Mouse (Mus musculus) embryonic facial prominence, embryonic 11.5 days (tissue): ENCODE results near the gene Rab30. TPM values are rescaled to one million over a fixed set of nuclear protein-coding genes. Genes with fewer than 3 reads are reported as not detected.
A peak's percentile ranks its signal among the peaks of the same experiment; 100 is the strongest.

Experiments used
- ATAC-seq: fragments of 200-750 bp; cut with Nextera tagmentation; replicated peaks from 2 replicates; pipeline ENCODE4 v1.8.0; 2017; ENCODE audit warnings: low read depth; ENCODE audit not compliant: insufficient number of reproducible peaks, low FRiP score, low TSS enrichment
- DNase-seq: peaks from one replicate; pipeline ENCODE4 v3.0.0-alpha.2; 2015; ENCODE audit warnings: low spot score
- H3K27ac ChIP-seq: fragments of 300-500 bp; sonication (generic); replicated peaks from 2 replicates; pipeline ENCODE4 v1.5.1; 2014; ENCODE audit warnings: mild to moderate bottlenecking, low read depth, low read length, control low read depth
- H3K27me3 ChIP-seq: fragments of 300-500 bp; sonication (generic); 2 replicates; pipeline ENCODE4 v1.6.1; 2014; ENCODE audit warnings: mild to moderate bottlenecking, low read length, moderate library complexity, mixed read lengths; ENCODE audit not compliant: control insufficient read depth, insufficient read depth
- H3K36me3 ChIP-seq: fragments of 300-500 bp; sonication (generic); replicated peaks from 2 replicates; pipeline ENCODE4 v1.6.1; 2014; ENCODE audit warnings: low read depth, mild to moderate bottlenecking, low read length, moderate library complexity, mixed read lengths; ENCODE audit not compliant: control insufficient read depth, insufficient read depth
- H3K4me1 ChIP-seq: fragments of 300-500 bp; sonication (generic); 2 replicates; pipeline ENCODE4 v1.6.1; 2014; ENCODE audit warnings: low read length, mixed read lengths; ENCODE audit not compliant: control insufficient read depth, insufficient read depth
- H3K4me2 ChIP-seq: fragments of 300-500 bp; sonication (generic); 2 replicates; pipeline ENCODE4 v1.6.1; 2014; ENCODE audit warnings: low read depth, mild to moderate bottlenecking, control low read depth, low read length, moderate library complexity
- H3K4me3 ChIP-seq: fragments of 300-500 bp; sonication (generic); 2 replicates; pipeline ENCODE4 v1.5.1; 2014; ENCODE audit warnings: low read depth, low read length, control low read depth
- H3K9ac ChIP-seq: fragments of 300-500 bp; sonication (generic); replicated peaks from 2 replicates; pipeline ENCODE4 v1.6.1; 2014; ENCODE audit warnings: mild to moderate bottlenecking, control low read depth, low read length
- H3K9me3 ChIP-seq: fragments of 300-500 bp; sonication (generic); replicated peaks from 2 replicates; pipeline ENCODE4 v1.6.1; 2016; ENCODE audit warnings: mild to moderate bottlenecking, low read length, inconsistent platforms, mixed read lengths; ENCODE audit not compliant: control insufficient read depth
- WGBS: fragments of 180-500 bp; shearing (Covaris S2); extraction: QIAGEN DNeasy Blood & Tissue Kit; methylation state at CpG from one replicate; pipeline ENCODE4 v1.1.7; 2014; 5-methylcytosine and 5-hydroxymethylcytosine counted together
- polyA plus RNA-seq: library from polyadenylated mRNA; unstranded; fragments of >200 nt; fragmentation: Nextera tagmentation; extraction: Ambion mirVana; gene quantifications from 2 replicates; pipeline ENCODE4 v1.2.1, GENCODE M21; 2014

Gene Rab30
- polyA plus RNA-seq, 1 experiment from 2014 or later: 23.8 TPM

DNA sequence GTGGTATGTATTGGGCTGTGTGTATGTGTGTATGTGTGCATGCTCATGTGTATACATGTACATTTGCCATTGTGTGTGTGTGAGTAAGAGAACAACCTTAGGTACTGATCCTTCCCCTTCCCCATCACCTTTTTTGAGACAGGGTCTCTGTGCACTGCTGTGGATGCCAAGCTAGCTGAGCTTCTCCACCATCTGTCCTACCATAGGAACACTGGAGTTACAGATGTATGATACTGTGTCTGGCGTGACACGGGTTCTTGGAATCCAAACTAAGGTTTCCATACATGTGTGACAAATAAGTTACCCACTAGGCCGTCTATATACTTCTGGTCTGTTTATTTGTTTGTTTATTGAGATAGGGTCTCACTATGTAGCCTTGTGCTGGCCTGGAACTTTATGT is 32.2 kb downstream of the Rab30 start:
- Histone ChIP-seq H3K4me3 (no peak overlapping the region), H3K27ac (no peak overlapping the region)

DNA sequence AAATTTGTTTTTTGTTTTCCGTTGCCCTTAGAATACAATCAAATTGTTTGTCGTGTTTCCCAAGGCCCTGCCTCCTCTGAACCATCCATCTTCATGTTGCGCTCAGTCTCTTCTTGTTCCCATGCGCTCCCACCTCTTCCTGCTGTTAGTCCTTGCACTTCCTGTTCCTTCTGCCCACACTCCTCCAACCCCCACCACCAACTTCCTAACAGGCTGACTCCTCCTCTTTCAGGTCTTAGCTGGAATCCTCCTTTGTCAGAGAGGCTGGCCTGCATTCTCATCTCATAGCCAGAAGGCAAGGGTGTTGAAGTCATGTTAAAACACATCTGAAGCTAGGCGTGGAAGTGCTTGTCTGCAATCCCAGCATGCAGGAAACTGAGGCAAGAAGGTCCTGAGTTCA is 33.3 kb downstream of the Rab30 start:
- H3K9ac ChIP-seq: no peak overlapping the region
- H3K4me2 ChIP-seq: no peak overlapping the region
- no peak overlapping the region for H3K27ac ChIP-seq
- no peaks in the 10 kb centered on the region for H3K27me3 ChIP-seq
- H3K4me3 ChIP-seq: no peak overlapping the region
- WGBS: 84% methylated on average over 5 of the region's 5 CpGs
- ATAC-seq: no peak
- H3K9me3 ChIP-seq: no peaks in the 10 kb centered on the region
- H3K36me3 ChIP-seq: no peaks in the 10 kb centered on the region
- peaks cover 8% of the 10 kb centered on the region for H3K4me1 ChIP-seq
- DNase-seq: no peak

More for the DNA sequence above, 32.2 kb downstream of the Rab30 start:
- DNase-seq: no peak
- Histone ChIP-seq H3K9me3 (no peaks in the 10 kb centered on the region), H3K4me1 (peaks cover 8% of the 10 kb centered on the region), H3K9ac (no peak overlapping the region), H3K4me2 (no peak overlapping the region), H3K36me3 (no peaks in the 10 kb centered on the region), H3K27me3 (no peaks in the 10 kb centered on the region)
- WGBS: 95% methylated on average over 3 of the region's 3 CpGs
- ATAC-seq: no peak

DNA sequence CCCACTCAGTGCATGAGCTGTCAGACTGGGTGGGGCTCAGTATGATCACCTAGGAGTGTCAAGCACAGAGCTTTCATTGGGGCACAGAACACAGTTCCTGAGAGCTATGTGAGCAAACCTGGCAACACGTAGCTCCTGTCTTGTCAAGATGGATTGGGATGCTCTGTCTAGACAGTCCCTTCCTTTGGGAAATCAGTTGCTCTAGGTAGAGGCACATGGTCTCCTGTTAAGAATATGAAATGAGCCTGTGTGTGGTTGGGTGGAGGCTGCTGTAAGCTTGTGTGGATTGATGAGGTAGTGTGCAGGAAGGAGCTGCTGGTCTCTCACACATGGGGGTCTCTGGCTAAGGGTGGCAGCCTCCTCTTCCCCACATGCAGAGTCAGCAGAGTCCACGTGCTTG is 34.3 kb downstream of the Rab30 start:
- Histone ChIP-seq H3K9ac (no peak overlapping the region), H3K27me3 (no peaks in the 10 kb centered on the region), H3K36me3 (no peaks in the 10 kb centered on the region), H3K4me2 (no peak overlapping the region), H3K4me1 (peaks cover 8% of the 10 kb centered on the region), H3K4me3 (no peak overlapping the region), H3K9me3 (no peaks in the 10 kb centered on the region), H3K27ac (peak overlapping the region; percentile 36)
- DNase-seq: no peak
- WGBS: 33% methylated on average over 2 of the region's 2 CpGs
- ATAC-seq: 0 out of 2 replicates have a peak, but pooled peaks have one; percentile 21

DNA sequence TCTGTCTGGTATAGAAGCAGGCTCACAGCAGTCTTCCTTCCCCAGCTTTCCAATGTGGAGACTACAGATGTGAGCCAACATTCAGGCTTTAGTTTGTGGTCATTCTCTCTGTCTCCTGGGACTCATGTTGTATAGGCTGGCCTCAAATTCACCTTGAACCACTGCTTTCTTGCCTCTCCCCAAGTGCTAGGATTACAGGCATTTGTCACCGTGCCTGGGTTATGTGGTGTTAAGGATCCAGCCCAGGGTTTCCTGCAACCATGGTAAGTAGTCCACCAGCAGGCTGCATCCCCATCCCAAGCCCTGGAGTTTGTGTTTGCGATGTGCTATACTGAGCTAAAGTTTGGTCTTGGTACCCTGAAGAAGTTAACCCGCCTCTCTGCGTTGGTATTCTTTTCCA is 35.2 kb downstream of the Rab30 start:
- ATAC-seq (peak; percentile 8; the same call in 1 of the 2 replicates), DNase-seq (peak; percentile 24)
- Histone ChIP-seq H3K4me2 (peak overlapping the region; percentile 24), H3K9ac (peak overlapping the region; percentile 38; the same call in 1 of the 2 replicates), H3K36me3 (no peaks in the 10 kb centered on the region), H3K27me3 (no peaks in the 10 kb centered on the region), H3K9me3 (no peaks in the 10 kb centered on the region), H3K4me1 (peaks cover 8% of the 10 kb centered on the region), H3K27ac (peak overlapping the region; percentile 88), H3K4me3 (no peak overlapping the region)
- 40% methylated on average over 4 of the region's 4 CpGs for WGBS

DNA sequence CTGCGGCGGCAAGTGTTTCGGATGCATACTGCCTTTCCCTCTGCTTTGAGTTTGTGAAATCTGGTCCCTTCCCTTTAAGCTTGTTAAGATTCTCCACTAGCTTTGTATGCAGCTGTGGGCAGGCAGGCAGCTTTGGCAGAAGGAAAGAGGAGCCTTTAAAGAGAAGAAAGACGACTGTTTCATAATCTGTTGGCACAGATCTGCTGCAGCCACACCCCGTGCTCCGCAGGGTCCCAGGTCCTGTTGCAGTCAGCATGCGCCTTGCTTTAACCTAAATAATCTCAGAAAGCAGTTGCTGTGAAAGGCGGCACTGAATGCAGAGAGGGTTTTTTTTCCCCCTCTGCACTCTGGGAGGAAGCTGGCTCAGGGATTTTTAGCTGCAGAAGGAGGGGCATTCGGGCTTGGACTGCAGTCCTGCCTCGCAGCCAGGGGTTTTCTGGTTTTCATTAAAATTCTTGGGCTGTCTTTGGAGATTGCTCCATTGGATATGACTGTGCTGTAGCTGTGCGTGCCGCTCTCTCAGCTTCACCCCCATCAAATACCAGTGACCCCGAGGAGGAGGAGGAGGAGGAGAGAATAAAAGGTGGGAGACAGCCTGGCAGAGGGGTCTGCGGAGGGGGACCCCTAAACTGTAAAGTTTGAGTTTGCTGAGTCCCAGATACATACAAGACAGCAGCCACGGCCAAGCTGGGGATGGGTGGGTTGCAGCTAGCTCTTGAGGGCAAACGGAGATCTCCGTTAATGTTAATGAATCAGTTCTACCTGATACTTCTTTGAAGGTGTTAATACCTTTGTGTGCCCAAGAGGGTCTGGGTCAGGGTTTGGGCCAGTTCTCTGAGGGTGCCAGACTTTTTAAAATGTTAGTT is 35.9 kb downstream of the Rab30 start:
- H3K4me3 ChIP-seq: peak overlapping the region; percentile 2; the same call in 1 of the 2 replicates
- no peaks in the 10 kb centered on the region for H3K36me3 ChIP-seq
- WGBS: 16% methylated on average over 17 of the region's 17 CpGs
- H3K27ac ChIP-seq: peak overlapping the region; percentile 88
- peak overlapping the region; percentile 38; the same call in 1 of the 2 replicates for H3K9ac ChIP-seq
- H3K9me3 ChIP-seq: no peaks in the 10 kb centered on the region
- ATAC-seq: peak; percentile 88
- peak overlapping the region; percentile 24; the same call in 1 of the 2 replicates for H3K4me2 ChIP-seq
- peaks cover 8% of the 10 kb centered on the region for H3K4me1 ChIP-seq
- no peaks in the 10 kb centered on the region for H3K27me3 ChIP-seq
- DNase-seq: peak; percentile 93

DNA sequence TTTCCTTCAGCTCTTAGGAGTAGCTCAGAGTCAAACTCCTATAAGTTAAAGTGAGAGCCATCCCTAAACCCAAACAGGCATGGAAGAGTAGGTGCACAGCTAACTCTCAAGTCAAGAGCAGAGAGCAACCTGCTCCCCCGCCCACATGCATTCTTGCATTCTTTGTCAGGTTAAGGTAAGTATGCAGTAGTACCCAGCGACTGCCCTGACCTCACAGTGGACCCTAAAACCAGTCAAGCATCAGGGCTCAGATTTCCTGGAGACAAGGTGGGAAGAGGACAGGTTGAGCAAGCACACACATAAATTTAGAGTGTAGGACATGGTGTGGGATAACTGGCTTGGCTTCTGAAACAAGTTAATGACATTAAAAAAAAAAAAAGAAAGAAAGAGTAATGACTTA is 37.7 kb downstream of the Rab30 start:
- Histone ChIP-seq H3K36me3 (no peaks in the 10 kb centered on the region), H3K4me1 (peaks cover 8% of the 10 kb centered on the region), H3K27me3 (no peaks in the 10 kb centered on the region), H3K9me3 (no peaks in the 10 kb centered on the region), H3K4me2 (no peak overlapping the region), H3K9ac (no peak overlapping the region), H3K27ac (no peak overlapping the region), H3K4me3 (no peak overlapping the region)
- no peak for DNase-seq
- 63% methylated on average over 2 of the region's 2 CpGs for WGBS
- no peak for ATAC-seq

DNA sequence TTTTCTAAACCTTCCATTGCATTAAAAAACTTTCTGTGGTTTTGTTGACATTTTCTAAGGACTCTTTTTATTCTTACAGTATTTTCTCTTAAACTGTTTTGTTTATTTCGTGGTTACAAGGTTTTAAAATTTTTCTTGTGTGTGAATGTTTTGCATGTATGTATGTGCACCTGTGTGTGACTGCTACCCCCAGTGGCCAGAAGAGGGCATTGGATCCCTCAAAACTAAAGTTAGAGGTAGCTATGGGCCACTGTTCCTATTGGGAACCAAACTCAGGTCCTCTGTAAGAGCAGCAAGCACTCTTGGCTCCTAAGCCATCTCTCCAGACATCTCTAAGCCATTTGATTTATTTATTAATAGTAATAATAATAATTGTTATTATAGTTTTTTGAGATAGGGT is 40.0 kb downstream of the Rab30 start:
- Histone ChIP-seq H3K4me1 (peaks cover under 1% of the 10 kb centered on the region; the same call in 1 of the 2 replicates), H3K9me3 (no peaks in the 10 kb centered on the region), H3K4me3 (no peak overlapping the region), H3K4me2 (no peak overlapping the region), H3K27me3 (no peaks in the 10 kb centered on the region), H3K36me3 (no peaks in the 10 kb centered on the region), H3K27ac (no peak overlapping the region), H3K9ac (no peak overlapping the region)
- ATAC-seq (no peak), DNase-seq (no peak)
- 86% methylated on average over 1 of the region's 1 CpGs for WGBS

DNA sequence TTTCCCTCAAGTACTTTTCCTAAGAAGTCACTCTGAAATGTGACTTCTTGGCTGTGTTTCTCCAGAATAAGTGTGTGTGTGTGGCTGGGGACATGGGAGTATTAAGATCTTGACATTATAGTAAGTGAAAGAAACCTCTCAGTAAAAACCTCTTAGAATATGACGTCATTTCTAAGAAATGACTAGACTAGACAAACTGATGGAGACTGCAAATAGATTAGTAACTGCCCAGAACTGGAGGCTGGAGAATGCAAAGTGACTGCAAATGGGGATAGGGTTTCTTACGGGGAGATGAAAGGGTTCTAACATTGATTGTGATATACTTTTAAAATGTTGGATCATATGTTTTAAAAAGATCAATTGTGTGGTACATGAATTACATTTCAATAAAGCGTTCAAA is 40.5 kb downstream of the Rab30 start:
- WGBS: 88% methylated on average over 3 of the region's 3 CpGs
- H3K4me1 ChIP-seq: no peaks in the 10 kb centered on the region
- no peaks in the 10 kb centered on the region for H3K36me3 ChIP-seq
- H3K9me3 ChIP-seq: no peaks in the 10 kb centered on the region
- no peaks in the 10 kb centered on the region for H3K27me3 ChIP-seq
- no peak overlapping the region for H3K27ac ChIP-seq
- H3K9ac ChIP-seq: no peak overlapping the region
- DNase-seq (no peak), ATAC-seq (no peak)
- no peak overlapping the region for H3K4me2 ChIP-seq
- no peak overlapping the region for H3K4me3 ChIP-seq
